Mouse (Mus musculus) intestine, embryonic 15.5 days (tissue): ENCODE results near the gene Pwwp2b. TPM values are rescaled to one million over a fixed set of nuclear protein-coding genes. Genes with fewer than 3 reads are reported as not detected.
A peak's percentile ranks its signal among the peaks of the same experiment; 100 is the strongest.

Source experiments
- ATAC-seq: fragments of 200-750 bp; cut with Nextera tagmentation; 2 replicates; pipeline ENCODE4 v1.8.0; 2017; ENCODE audit warnings: moderate TSS enrichment, moderate library complexity
- H3K27ac ChIP-seq: fragments of 300-500 bp; sonication (generic); 2 replicates; pipeline ENCODE4 v1.5.1; 2015; ENCODE audit warnings: mild to moderate bottlenecking, inconsistent platforms
- H3K27me3 ChIP-seq: fragments of 300-500 bp; sonication (generic); replicated peaks from 2 replicates; pipeline ENCODE4 v1.6.1; 2015; ENCODE audit warnings: inconsistent platforms
- H3K36me3 ChIP-seq: fragments of 300-500 bp; sonication (generic); 2 replicates; pipeline ENCODE4 v1.6.1; 2015; ENCODE audit warnings: inconsistent platforms
- H3K4me1 ChIP-seq: fragments of 300-500 bp; sonication (generic); replicated peaks from 2 replicates; pipeline ENCODE4 v1.6.1; 2015; ENCODE audit warnings: inconsistent platforms
- H3K4me2 ChIP-seq: fragments of 300-500 bp; sonication (generic); replicated peaks from 2 replicates; pipeline ENCODE4 v1.6.1; 2015; ENCODE audit warnings: mild to moderate bottlenecking, inconsistent platforms
- H3K4me3 ChIP-seq: fragments of 300-500 bp; sonication (generic); replicated peaks from 2 replicates; pipeline ENCODE4 v1.5.1; 2015; ENCODE audit warnings: inconsistent platforms
- H3K9ac ChIP-seq: fragments of 300-500 bp; sonication (generic); 2 replicates; pipeline ENCODE4 v1.6.1; 2015; ENCODE audit warnings: inconsistent platforms
- H3K9me3 ChIP-seq: fragments of 300-500 bp; sonication (generic); 2 replicates; pipeline ENCODE4 v1.6.1; 2016; ENCODE audit warnings: inconsistent platforms
- WGBS: fragments of 180-500 bp; shearing (Covaris S2); methylation state at CpG from one replicate; pipeline ENCODE4 v1.1.7; 2015; 5-methylcytosine and 5-hydroxymethylcytosine counted together
- polyA plus RNA-seq: library from polyadenylated mRNA; unstranded; fragments of >200 nt; fragmentation: Nextera tagmentation; extraction: Ambion mirVana; gene quantifications from 2 replicates; pipeline ENCODE4 v1.2.1, GENCODE M21; 2015

Pwwp2b gene
- polyA plus RNA-seq, 1 experiment from 2014 or later: 20.3 TPM

DNA sequence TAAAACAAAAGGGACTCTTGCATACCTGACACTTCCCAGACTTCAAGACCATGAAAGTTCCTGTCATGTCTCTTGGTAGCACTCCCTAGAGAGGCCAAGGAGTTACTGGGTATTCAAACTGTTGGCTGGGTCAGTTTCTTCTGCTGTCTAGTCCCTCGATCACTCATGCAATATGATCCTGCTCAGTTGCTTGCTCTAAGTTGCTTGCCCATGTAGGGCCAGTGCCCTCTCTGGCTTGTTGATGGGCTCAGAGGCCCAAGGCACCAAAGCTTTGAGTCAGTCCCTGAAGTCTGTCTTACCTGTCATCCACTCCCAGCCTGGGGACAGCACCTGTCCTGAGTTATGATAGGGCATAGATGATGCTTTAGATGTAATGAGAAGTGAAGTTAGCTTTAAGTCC, 22.5 kb downstream of the Pwwp2b start:
- H3K4me3 ChIP-seq: no peak overlapping the region
- H3K27ac ChIP-seq: no peak overlapping the region
- peaks cover 46% of the 10 kb centered on the region for H3K4me1 ChIP-seq
- H3K4me2 ChIP-seq: no peak overlapping the region
- H3K27me3 ChIP-seq: no peaks in the 10 kb centered on the region
- no peak for ATAC-seq
- H3K9me3 ChIP-seq: no peaks in the 10 kb centered on the region
- H3K36me3 ChIP-seq: 0 out of 2 replicates have a peak, but pooled peaks cover 3% of the 10 kb centered on the region
- no peak overlapping the region for H3K9ac ChIP-seq
- 84% methylated on average over 1 of the region's 1 CpGs for WGBS

DNA sequence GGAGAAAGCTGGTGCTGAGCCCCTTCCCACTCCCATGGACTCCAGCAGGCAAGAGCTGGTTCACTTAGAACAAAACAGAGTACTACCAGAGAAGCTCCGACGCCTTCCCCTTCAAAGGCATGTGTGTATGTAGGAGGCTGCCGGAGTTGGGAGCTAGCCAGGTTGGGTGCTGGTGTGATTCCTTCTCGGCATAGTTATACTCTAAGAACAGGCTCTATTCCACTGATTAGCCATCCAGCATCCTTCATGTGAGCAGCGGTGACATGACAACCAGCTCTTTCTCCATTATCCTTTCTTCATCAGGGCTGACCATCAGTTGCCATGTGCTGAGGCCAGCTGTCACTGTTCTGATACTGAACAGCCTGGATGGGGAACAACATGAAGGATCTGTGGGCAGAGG, 23.6 kb downstream of the Pwwp2b start:
- 54% methylated on average over 5 of the region's 5 CpGs for WGBS
- Histone ChIP-seq H3K4me1 (peaks cover 36% of the 10 kb centered on the region), H3K4me2 (no peak overlapping the region), H3K27ac (peak overlapping the region; percentile 78), H3K36me3 (0 out of 2 replicates have a peak, but pooled peaks cover 3% of the 10 kb centered on the region), H3K4me3 (no peak overlapping the region), H3K9me3 (no peaks in the 10 kb centered on the region), H3K9ac (no peak overlapping the region), H3K27me3 (no peaks in the 10 kb centered on the region)
- ATAC-seq: peak; percentile 1; the same call in 1 of the 2 replicates

DNA sequence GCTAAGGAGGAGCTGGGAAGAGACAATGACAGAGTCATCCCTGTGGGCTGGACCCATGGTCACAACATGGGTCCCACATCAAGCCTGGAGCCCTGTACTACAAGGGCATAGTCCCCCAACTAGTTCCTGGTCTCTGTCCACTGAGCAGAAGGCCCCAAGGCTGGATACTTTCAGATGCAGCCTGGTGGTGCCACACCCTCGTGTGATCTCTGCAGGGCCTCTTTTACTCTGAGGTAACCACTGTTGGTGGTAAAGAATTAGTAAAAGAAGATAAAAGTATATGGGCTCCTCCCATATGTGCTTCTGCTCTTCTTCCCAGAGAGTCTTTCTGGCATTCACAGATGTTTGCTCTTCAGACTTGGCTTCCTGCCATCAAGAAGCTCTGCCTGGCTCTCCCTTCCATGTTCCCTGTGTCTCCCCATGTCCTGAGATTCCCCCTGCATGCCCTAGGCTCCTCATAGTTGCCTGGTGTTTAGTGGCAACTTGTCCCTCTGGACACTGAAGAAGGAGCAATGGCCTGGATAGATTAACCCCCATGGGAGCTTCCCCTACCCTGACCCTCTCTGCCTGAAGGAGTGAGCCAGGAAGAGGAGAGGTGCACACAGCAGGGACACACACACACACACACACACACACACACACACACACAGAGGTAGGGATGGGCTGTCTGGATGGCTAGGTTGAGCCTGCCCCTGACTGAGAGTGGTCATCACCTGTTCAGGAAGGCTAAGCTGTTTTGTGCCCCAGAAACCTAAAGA, 24.5 kb downstream of the Pwwp2b start:
- Histone ChIP-seq H3K27me3 (no peaks in the 10 kb centered on the region), H3K4me2 (peak overlapping the region; percentile 18; the same call in 1 of the 2 replicates), H3K9ac (no peak overlapping the region), H3K36me3 (0 out of 2 replicates have a peak, but pooled peaks cover 3% of the 10 kb centered on the region), H3K9me3 (no peaks in the 10 kb centered on the region), H3K4me3 (no peak overlapping the region), H3K4me1 (peaks cover 35% of the 10 kb centered on the region), H3K27ac (peak overlapping the region; percentile 78)
- peak; percentile 73 for ATAC-seq
- 20% methylated on average over 1 of the region's 1 CpGs for WGBS

DNA sequence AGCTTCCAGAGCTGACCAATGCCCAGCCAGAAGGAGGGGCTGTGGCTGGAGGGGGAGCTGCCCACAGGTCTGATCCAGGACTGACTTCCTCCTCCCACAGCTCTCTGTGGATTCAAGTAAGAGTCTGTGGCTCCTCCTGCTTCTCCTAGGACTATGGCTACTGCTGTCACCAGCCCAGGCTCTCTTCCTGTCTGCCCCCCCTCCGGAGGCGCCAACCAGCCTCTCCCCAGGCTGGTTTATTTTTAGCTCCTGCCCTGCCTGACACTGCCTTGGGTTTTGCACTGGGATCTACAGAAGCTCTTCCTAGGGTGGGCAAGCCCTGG, 25.1 kb downstream of the Pwwp2b start:
- H3K4me1 ChIP-seq: peaks cover 35% of the 10 kb centered on the region
- ATAC-seq: peak; percentile 73
- 0 out of 2 replicates have a peak overlapping the region, but pooled peaks have one; percentile 18 for H3K4me2 ChIP-seq
- H3K9ac ChIP-seq: no peak overlapping the region
- H3K4me3 ChIP-seq: no peak overlapping the region
- peak overlapping the region; percentile 78 for H3K27ac ChIP-seq
- no peaks in the 10 kb centered on the region for H3K27me3 ChIP-seq
- 13% methylated on average over 2 of the region's 2 CpGs for WGBS
- H3K9me3 ChIP-seq: no peaks in the 10 kb centered on the region
- H3K36me3 ChIP-seq: no peaks in the 10 kb centered on the region

DNA sequence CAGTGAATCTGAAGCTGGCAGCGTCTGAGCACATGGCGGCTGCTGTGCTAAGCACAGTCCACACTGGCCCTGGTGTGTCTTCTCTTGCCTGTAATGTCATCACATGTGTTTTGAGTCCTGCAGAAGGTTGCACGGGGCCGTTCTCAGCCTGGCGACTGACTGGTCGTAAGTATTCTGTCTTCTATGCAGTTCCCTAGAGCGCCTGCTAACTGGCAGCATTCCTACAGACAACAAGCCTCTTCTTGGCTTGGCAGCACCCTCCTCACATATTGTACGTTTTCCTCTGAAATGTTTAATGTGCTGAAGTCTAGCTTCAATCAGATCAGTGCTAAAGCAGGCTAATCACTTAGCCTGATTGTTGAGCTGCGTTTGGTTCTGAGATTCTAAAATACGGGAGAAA, 27.3 kb downstream of the Pwwp2b start:
- no peaks in the 10 kb centered on the region for H3K36me3 ChIP-seq
- H3K27ac ChIP-seq: no peak overlapping the region
- no peaks in the 10 kb centered on the region for H3K27me3 ChIP-seq
- no peak overlapping the region for H3K4me2 ChIP-seq
- no peak for ATAC-seq
- no peak overlapping the region for H3K9ac ChIP-seq
- H3K9me3 ChIP-seq: no peaks in the 10 kb centered on the region
- H3K4me3 ChIP-seq: no peak overlapping the region
- peaks cover 39% of the 10 kb centered on the region for H3K4me1 ChIP-seq
- WGBS: 57% methylated on average over 10 of the region's 10 CpGs

DNA sequence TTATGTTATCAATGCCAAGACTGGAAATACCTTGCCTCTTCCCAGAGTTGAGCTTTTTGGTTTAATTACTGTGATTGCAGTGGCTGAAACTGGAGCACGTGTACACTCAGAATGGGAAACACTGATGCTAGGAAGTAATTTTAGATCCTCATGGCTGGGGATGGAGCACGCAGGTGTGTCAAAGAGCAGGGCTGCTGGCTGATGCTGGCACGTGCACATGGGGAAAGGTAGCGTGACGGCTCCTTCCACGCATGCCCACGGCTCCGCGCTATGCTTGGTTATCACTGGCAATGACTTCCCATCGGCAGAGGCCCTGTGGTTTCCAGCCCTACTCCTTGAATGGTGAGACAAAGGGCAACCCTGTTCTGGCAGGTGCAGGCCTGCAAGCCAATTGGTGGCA, 27.9 kb downstream of the Pwwp2b start:
- Histone ChIP-seq H3K9ac (no peak overlapping the region), H3K36me3 (no peaks in the 10 kb centered on the region), H3K4me3 (no peak overlapping the region), H3K9me3 (no peaks in the 10 kb centered on the region), H3K4me1 (peaks cover 44% of the 10 kb centered on the region), H3K27me3 (no peaks in the 10 kb centered on the region), H3K4me2 (no peak overlapping the region), H3K27ac (no peak overlapping the region)
- ATAC-seq: no peak
- 94% methylated on average over 10 of the region's 10 CpGs for whole genome bisulfite sequencing

DNA sequence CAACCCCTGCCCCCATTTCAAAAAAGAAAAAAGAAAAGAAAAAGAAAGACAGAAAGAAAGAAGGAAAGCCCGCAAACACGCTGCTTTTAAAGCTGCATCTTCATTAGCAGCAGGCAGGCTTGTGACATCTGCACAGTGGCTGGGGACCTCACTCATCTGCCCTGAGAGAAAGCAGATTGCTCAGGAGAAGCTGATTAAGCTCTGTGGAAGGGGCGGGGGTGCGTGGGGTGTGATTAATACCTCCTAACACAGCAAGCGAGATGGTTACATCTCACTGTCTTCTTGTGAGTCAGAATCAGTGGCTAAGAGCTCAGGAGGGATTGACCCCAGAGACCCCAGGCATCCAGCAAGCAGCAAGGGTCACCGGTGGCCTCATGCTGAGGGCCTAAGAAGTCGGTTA, 29.3 kb downstream of the Pwwp2b start:
- no peak overlapping the region for H3K4me3 ChIP-seq
- H3K36me3 ChIP-seq: no peaks in the 10 kb centered on the region
- no peaks in the 10 kb centered on the region for H3K27me3 ChIP-seq
- H3K9ac ChIP-seq: no peak overlapping the region
- no peaks in the 10 kb centered on the region for H3K9me3 ChIP-seq
- H3K4me2 ChIP-seq: no peak overlapping the region
- ATAC-seq: no peak
- H3K4me1 ChIP-seq: peaks cover 40% of the 10 kb centered on the region
- WGBS: 77% methylated on average over 7 of the region's 7 CpGs
- H3K27ac ChIP-seq: no peak overlapping the region

DNA sequence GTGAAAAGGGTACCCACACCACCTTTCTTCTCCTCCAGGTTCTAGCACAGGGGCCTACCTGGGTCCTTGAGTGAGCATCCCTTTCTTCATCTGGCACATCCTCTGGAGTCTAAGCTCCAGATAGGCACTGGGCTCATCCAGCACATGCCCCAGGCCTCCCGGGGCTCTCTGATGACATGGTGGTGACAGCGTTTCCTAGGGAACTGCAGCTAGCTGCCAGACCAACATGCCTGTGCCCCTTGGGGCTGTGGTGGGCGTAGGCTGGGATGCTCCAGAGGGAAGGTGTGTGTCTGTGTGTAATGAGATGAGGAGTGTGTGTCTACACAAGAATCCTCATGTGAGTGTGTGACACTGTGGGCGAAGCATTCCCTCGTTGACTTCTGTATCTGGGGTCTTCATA, 31.3 kb downstream of the Pwwp2b start:
- no peak overlapping the region for H3K9ac ChIP-seq
- no peaks in the 10 kb centered on the region for H3K9me3 ChIP-seq
- H3K4me2 ChIP-seq: no peak overlapping the region
- H3K36me3 ChIP-seq: no peaks in the 10 kb centered on the region
- H3K27ac ChIP-seq: no peak overlapping the region
- ATAC-seq: no peak
- H3K4me1 ChIP-seq: peaks cover 23% of the 10 kb centered on the region
- H3K4me3 ChIP-seq: no peak overlapping the region
- 82% methylated on average over 5 of the region's 5 CpGs for WGBS
- no peaks in the 10 kb centered on the region for H3K27me3 ChIP-seq

DNA sequence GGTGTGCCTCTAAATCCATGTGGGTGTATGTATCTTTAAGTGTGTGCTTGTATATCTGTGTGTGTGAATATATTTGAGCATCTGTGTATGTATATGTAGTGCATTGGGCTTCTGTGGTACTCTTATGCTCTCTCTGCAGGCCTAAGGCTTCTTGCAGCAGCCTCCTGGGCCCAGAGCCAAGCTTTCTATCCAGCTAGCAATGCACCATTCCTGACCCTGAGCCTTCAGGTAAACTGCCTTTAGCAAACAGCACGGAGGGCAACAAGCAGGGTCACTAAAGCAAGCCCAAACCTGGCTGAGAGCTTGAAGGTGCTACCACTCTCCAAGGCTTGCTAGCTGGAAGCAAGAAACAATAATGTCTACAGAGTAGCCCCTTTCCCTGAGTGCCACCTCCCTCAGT, 31.8 kb downstream of the Pwwp2b start:
- Histone ChIP-seq H3K4me1 (peaks cover 23% of the 10 kb centered on the region), H3K27me3 (no peaks in the 10 kb centered on the region), H3K9ac (no peak overlapping the region), H3K4me3 (no peak overlapping the region), H3K36me3 (no peaks in the 10 kb centered on the region), H3K27ac (no peak overlapping the region), H3K9me3 (no peaks in the 10 kb centered on the region), H3K4me2 (no peak overlapping the region)
- ATAC-seq: no peak
- WGBS: 33% methylated on average over 1 of the region's 1 CpGs

DNA sequence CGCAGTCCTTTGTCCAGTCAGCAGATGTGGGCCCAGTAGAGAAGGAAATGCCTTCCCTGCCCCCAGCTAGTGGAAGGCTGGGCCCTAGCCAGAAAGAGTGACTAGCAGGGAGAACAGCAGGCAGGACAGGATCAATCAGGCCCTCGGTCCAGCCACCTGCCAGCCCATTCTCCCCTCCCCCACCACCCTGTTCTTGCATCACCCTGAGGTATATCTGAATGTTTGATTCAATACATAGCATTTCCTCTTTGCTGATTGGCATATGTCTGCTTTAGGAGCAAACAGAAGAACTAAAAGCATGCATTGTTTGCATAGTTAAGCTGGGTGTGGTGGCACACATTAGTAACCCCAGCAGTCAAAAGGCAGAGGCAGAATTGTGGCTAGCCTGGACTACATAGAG, 32.9 kb downstream of the Pwwp2b start:
- H3K4me3 ChIP-seq: no peak overlapping the region

DNA sequence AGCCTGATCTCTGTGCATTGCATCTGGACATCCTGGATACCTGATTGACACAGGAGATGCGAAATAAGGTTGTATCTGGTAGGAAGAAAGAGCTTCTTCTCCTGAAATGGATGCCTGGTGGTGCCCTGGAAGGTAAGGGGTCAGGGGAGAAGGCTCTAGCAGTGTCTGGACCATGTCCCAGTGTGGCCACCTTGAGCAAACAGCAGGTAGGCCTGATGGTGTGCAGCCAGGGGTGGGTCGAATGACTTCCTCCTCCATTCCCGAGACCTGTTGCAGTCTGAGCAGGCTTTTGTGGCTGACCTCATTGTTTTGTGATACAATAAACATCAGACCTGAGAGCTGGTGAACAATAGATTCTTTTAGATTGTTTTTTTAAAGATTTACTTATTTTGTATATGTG, 33.8 kb downstream of the Pwwp2b start:
- H3K4me2 ChIP-seq: no peak overlapping the region
- H3K9ac ChIP-seq: no peak overlapping the region
- no peaks in the 10 kb centered on the region for H3K27me3 ChIP-seq
- peak overlapping the region; percentile 32; the same call in 1 of the 2 replicates for H3K27ac ChIP-seq
- no peaks in the 10 kb centered on the region for H3K36me3 ChIP-seq
- peaks cover 17% of the 10 kb centered on the region for H3K4me1 ChIP-seq
- H3K9me3 ChIP-seq: no peaks in the 10 kb centered on the region
- H3K4me3 ChIP-seq: no peak overlapping the region
- no peak for ATAC-seq
- WGBS: 70% methylated on average over 3 of the region's 3 CpGs

More for the DNA sequence above, 32.9 kb downstream of the Pwwp2b start:
- no peaks in the 10 kb centered on the region for H3K27me3 ChIP-seq
- H3K4me1 ChIP-seq: peaks cover 17% of the 10 kb centered on the region
- no peak overlapping the region for H3K9ac ChIP-seq
- 21% methylated on average over 2 of the region's 2 CpGs for WGBS
- H3K9me3 ChIP-seq: no peaks in the 10 kb centered on the region
- no peaks in the 10 kb centered on the region for H3K36me3 ChIP-seq
- no peak overlapping the region for H3K4me2 ChIP-seq
- ATAC-seq: peak; percentile 63
- H3K27ac ChIP-seq: peak overlapping the region; percentile 36

DNA sequence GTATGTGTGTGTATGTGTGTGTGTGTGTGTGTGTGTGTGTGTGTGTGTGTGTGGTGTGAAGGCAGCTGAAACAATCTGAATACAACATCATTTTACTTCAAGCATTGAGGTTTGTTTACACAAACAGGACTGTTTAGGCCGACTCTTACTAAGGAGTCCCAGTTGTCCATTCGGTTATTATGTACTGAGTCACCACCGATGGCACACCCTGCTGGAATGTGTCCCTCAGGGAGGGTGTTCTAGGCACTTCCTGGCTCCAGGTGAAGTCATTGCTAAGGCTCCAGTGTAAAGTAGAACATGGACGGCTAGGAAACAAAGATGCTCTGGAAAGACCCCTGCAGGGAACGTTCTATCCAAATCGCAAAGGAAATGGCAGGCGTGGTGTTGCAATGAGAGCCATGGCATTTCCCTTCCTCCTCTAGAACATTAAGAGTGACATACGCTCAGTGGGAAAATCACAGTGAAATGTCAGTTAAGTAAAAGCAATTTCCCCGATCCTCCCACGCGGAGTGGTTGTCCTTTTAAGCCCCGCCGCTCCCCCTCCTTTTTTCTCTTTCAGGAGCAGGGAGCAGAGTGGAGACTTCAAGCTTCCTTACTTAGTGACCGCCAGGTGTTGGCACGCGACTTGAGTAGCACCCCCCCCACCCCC, 37.1 kb downstream of the Pwwp2b start:
- H3K27ac ChIP-seq: no peak overlapping the region
- no peak overlapping the region for H3K9ac ChIP-seq
- H3K4me1 ChIP-seq: peaks cover 14% of the 10 kb centered on the region
- H3K36me3 ChIP-seq: no peaks in the 10 kb centered on the region
- ATAC-seq: no peak
- no peak overlapping the region for H3K4me2 ChIP-seq
- H3K4me3 ChIP-seq: no peak overlapping the region
- no peaks in the 10 kb centered on the region for H3K27me3 ChIP-seq
- no peaks in the 10 kb centered on the region for H3K9me3 ChIP-seq
- WGBS: 70% methylated on average over 16 of the region's 16 CpGs

DNA sequence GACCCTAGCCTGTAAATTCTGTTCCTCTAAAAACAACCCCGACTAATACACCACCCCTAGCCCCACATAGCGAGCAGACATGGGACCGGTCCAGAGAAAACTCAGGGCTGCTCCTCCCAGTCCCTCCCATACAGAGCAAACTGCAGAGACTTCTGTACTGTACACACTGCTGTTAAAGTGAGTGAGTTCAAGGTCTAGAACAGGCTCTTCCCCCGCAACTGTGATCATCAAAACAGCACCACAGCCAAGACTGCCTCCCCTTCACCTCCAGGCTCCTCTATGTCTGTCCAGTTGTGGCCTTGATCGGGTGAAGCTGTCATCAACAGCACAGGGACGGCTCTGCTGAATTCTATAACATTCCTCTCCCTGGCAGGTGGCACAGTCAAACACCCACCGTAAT, 40.3 kb downstream of the Pwwp2b start:
- Histone ChIP-seq H3K4me1 (no peaks in the 10 kb centered on the region), H3K36me3 (no peaks in the 10 kb centered on the region), H3K4me3 (no peak overlapping the region), H3K9me3 (no peaks in the 10 kb centered on the region), H3K9ac (no peak overlapping the region), H3K27ac (no peak overlapping the region), H3K27me3 (no peaks in the 10 kb centered on the region), H3K4me2 (no peak overlapping the region)
- ATAC-seq: no peak
- 78% methylated on average over 7 of the region's 7 CpGs for WGBS
